Mouse (Mus musculus): ENCODE data around the gene Atxn1. TPM values are rescaled to one million over a fixed set of nuclear protein-coding genes. Genes with fewer than 3 reads are reported as not detected.

Atxn1 gene
- total and polyA plus RNA-seq, 3 experiments = 0.39 to 1.1 TPM; not detected in 1

DNA sequence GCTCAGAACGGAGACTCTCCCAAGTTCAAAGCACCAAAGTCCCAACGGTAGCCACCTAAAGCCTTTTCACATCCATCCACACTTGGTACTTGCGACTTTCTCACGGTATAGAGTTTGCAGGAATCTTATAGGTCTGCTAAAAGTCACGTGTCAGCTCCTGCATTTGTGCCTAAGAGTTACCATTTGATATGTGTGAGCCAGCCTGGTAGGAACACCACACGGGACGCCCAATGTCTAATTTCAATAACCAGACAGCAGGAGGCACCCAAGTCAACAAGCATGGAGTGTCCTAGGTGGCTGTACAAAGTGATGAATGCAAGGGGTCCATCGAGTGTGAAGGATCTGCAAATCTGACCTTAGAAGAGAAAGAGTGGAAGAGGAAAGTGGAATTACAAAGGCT lies 254.8 kb downstream of the Atxn1 start:
- TF ChIP-seq RAD21 (IDR thresholded peaks at IDR 0.05; ENCODE audit: low read depth, low read length) = 0 out of 2 replicates have a peak, but pooled peaks have one; percentile 1
- 0 out of 2 replicates have a peak, but pooled peaks have one; percentile 10 for TF ChIP-seq SMC3 (IDR thresholded peaks at IDR 0.05; ENCODE audit: low read depth, low read length)
- TF ChIP-seq MEF2A (IDR thresholded peaks at IDR 0.05; ENCODE audit: extremely low read depth, insufficient replicate concordance, low read depth, low read length, poor library complexity, severe bottlenecking) = no peak
- no peak for TF ChIP-seq UBTF (IDR thresholded peaks at IDR 0.05; ENCODE audit: borderline replicate concordance, insufficient read depth, low read depth, low read length)
- TF ChIP-seq E2F4 (IDR thresholded peaks at IDR 0.05; ENCODE audit: borderline replicate concordance, low read depth, low read length) = no peak
- no peak for TF ChIP-seq MYC (IDR thresholded peaks at IDR 0.05; ENCODE audit: low read depth, low read length)
- H3K27me3 ChIP-seq (ENCODE audit: control insufficient read depth in 1 of 2, insufficient read depth in 2 of 2, low read length in 2 of 2) = no peaks in the 10 kb centered on the region
- no peaks in the 10 kb centered on the region for H3K9me3 ChIP-seq (replicated peaks; ENCODE audit: insufficient read depth, low read length)
- no peaks in the 10 kb centered on the region for H3K79me2 ChIP-seq (ENCODE audit: control insufficient read depth, insufficient read depth, low read length, poor library complexity)
- no peak overlapping the region for H3K9ac ChIP-seq (ENCODE audit: control insufficient read depth, low read depth, low read length, poor library complexity, severe bottlenecking)
- no peaks in the 10 kb centered on the region for H3K36me3 ChIP-seq (ENCODE audit: control insufficient read depth in 1 of 2, insufficient read depth in 2 of 2, low read length in 2 of 2)
- no peaks in the 10 kb centered on the region for H3K4me1 ChIP-seq (ENCODE audit: control insufficient read depth in 1 of 2, insufficient read depth in 2 of 2, low read length in 2 of 2)
- no peak overlapping the region for H3K4me3 ChIP-seq (ENCODE audit: control insufficient read depth in 1 of 2, insufficient read depth in 1 of 2, low read depth in 2 of 2, low read length in 2 of 2)
- no peak overlapping the region for H3K27ac ChIP-seq (ENCODE audit: control insufficient read depth, low read depth, low read length)
- DNase-seq (ENCODE audit: low read depth, low spot score) = no peak

DNA sequence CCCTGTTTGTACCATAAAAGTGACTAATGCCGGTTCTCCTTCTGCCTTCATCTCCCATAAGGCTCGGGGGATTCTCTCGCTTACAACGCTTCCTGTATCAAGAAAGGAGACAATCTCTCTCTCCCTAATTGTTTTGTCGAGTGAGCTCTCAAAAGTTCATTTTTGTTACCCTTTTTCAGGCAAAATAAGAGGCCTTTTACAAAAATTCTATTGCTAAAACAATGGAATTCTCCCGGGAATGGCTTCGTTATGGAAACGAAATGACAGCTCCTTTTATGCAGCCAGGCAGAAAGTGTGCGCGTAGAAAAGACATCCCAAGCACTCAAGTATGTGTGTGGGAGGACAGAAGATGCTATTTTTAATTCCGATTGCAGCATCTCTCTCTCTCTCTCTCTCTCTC lies 255.4 kb downstream of the Atxn1 start:
- no peak for DNase-seq (ENCODE audit: low read depth, low spot score)
- no peaks in the 10 kb centered on the region for H3K36me3 ChIP-seq (ENCODE audit: control insufficient read depth in 1 of 2, insufficient read depth in 2 of 2, low read length in 2 of 2)

DNA sequence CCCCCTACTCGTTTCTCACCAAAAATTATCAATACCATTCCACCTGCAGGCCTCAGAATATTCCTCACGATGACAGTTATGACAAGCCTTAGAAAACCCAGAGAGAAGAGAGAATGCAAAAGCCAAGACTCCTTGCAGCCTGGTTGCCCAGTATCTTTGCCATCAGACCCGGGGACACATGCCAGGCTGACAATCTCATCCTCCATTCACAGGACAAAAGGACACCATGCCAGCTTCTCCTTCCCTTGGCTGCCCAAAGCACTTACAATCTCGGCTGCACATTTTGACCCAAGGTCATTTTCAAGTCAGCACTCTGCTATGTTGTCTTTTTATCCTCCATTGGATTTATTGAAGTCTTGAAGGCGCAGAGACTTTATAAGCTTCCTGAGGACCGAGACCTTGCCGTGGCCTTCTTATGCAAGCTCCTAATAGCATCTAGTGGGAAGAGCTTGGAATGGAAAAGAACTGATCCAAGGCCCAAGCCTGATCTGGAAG lies 263.5 kb downstream of the Atxn1 start:
- no peak for DNase-seq (ENCODE audit: low read depth, low spot score)
- H3K36me3 ChIP-seq (ENCODE audit: control insufficient read depth in 1 of 2, insufficient read depth in 2 of 2, low read length in 2 of 2) = no peaks in the 10 kb centered on the region
- H3K27ac ChIP-seq (ENCODE audit: control insufficient read depth, low read depth, low read length) = no peak overlapping the region
- TF ChIP-seq POLR2AphosphoS2 (IDR thresholded peaks at IDR 0.05; ENCODE audit: low read length) (no peak), ZC3H11A (IDR thresholded peaks at IDR 0.05; ENCODE audit: low read depth, low read length) (no peak), USF1 (IDR thresholded peaks at IDR 0.05; ENCODE audit: low read depth, low read length) (no peak), POLR2A (IDR thresholded peaks at IDR 0.05; ENCODE audit: control insufficient read depth in 1 of 2, insufficient read depth in 1 of 2, low read depth in 1 of 2, low read length in 2 of 2, poor library complexity in 1 of 2) (no peak), ETS1 (IDR thresholded peaks at IDR 0.05; ENCODE audit: low read depth, low read length) (no peak), TAL1 (IDR thresholded peaks at IDR 0.05; ENCODE audit: low read length) (no peak), MAFK (IDR thresholded peaks at IDR 0.05; ENCODE audit: borderline replicate concordance, low read depth, low read length) (no peak), MXI1 (IDR thresholded peaks at IDR 0.05; ENCODE audit: low read depth, low read length) (no peak), ZNF384 (IDR thresholded peaks at IDR 0.05; ENCODE audit: low read depth, low read length) (no peak), NELFE (IDR thresholded peaks at IDR 0.05; ENCODE audit: low read depth, low read length) (no peak), ELF1 (IDR thresholded peaks at IDR 0.05; ENCODE audit: low read depth, low read length) (no peak), RCOR1 (IDR thresholded peaks at IDR 0.05; ENCODE audit: low read depth, low read length) (no peak), EP300 (IDR thresholded peaks at IDR 0.05; ENCODE audit: low read depth in 1 of 2, low read length in 2 of 2) (no peak), MYC (IDR thresholded peaks at IDR 0.05; ENCODE audit: low read depth, low read length) (no peak), CTCF (IDR thresholded peaks at IDR 0.05 in 2 of 3, conservative IDR thresholded peaks at IDR 0.05 in 1 of 3; ENCODE audit: control insufficient read depth in 1 of 3, insufficient read depth in 1 of 3, low read depth in 2 of 3, low read length in 3 of 3, poor library complexity in 1 of 3, severe bottlenecking in 1 of 3) (no peak)

More for the DNA sequence above, 255.4 kb downstream of the Atxn1 start:
- H3K27ac ChIP-seq (ENCODE audit: control insufficient read depth, low read depth, low read length) = no peak overlapping the region
- H3K4me1 ChIP-seq (ENCODE audit: control insufficient read depth in 1 of 2, insufficient read depth in 2 of 2, low read length in 2 of 2) = no peaks in the 10 kb centered on the region
- H3K9me3 ChIP-seq (replicated peaks; ENCODE audit: insufficient read depth, low read length) = no peaks in the 10 kb centered on the region
- TF ChIP-seq RAD21 (IDR thresholded peaks at IDR 0.05; ENCODE audit: low read depth, low read length) (no peak), ELF1 (IDR thresholded peaks at IDR 0.05; ENCODE audit: low read depth, low read length) (no peak), MEF2A (IDR thresholded peaks at IDR 0.05; ENCODE audit: extremely low read depth, insufficient replicate concordance, low read depth, low read length, poor library complexity, severe bottlenecking) (no peak), MAZ (IDR thresholded peaks at IDR 0.05; ENCODE audit: low read depth, low read length) (no peak), MAX (IDR thresholded peaks at IDR 0.05; ENCODE audit: low read length) (no peak), CHD1 (IDR thresholded peaks at IDR 0.05; ENCODE audit: low read depth, low read length) (no peak), MAFK (IDR thresholded peaks at IDR 0.05; ENCODE audit: borderline replicate concordance, low read depth, low read length) (no peak), KAT2A (conservative IDR thresholded peaks at IDR 0.05; ENCODE audit: low read depth, low read length) (no peak), NRF1 (IDR thresholded peaks at IDR 0.05; ENCODE audit: insufficient read depth, low read depth, low read length, poor library complexity, severe bottlenecking) (no peak), ZKSCAN1 (IDR thresholded peaks at IDR 0.05; ENCODE audit: low read depth, low read length) (no peak), E2F4 (IDR thresholded peaks at IDR 0.05; ENCODE audit: borderline replicate concordance, low read depth, low read length) (no peak), UBTF (IDR thresholded peaks at IDR 0.05; ENCODE audit: borderline replicate concordance, insufficient read depth, low read depth, low read length) (no peak), ZNF384 (IDR thresholded peaks at IDR 0.05; ENCODE audit: low read depth, low read length) (no peak), TCF12 (IDR thresholded peaks at IDR 0.05; ENCODE audit: low read depth, low read length) (no peak), GATA1 (IDR thresholded peaks at IDR 0.05; ENCODE audit: low read depth, low read length) (no peak), USF2 (IDR thresholded peaks at IDR 0.05; ENCODE audit: borderline replicate concordance in 1 of 2, insufficient read depth in 1 of 2, low read depth in 1 of 2, low read length in 2 of 2) (no peak), USF1 (IDR thresholded peaks at IDR 0.05; ENCODE audit: low read depth, low read length) (no peak)
- no peaks in the 10 kb centered on the region for H3K79me2 ChIP-seq (ENCODE audit: control insufficient read depth, insufficient read depth, low read length, poor library complexity)
- no peaks in the 10 kb centered on the region for H3K27me3 ChIP-seq (ENCODE audit: control insufficient read depth in 1 of 2, insufficient read depth in 2 of 2, low read length in 2 of 2)
- no peak overlapping the region for H3K4me3 ChIP-seq (ENCODE audit: control insufficient read depth in 1 of 2, insufficient read depth in 1 of 2, low read depth in 2 of 2, low read length in 2 of 2)
- no peak overlapping the region for H3K9ac ChIP-seq (ENCODE audit: control insufficient read depth, low read depth, low read length, poor library complexity, severe bottlenecking)

More for the DNA sequence above, 263.5 kb downstream of the Atxn1 start:
- Histone ChIP-seq H3K27me3 (ENCODE audit: control insufficient read depth in 1 of 2, insufficient read depth in 2 of 2, low read length in 2 of 2) (no peaks in the 10 kb centered on the region), H3K9me3 (replicated peaks; ENCODE audit: insufficient read depth, low read length) (no peaks in the 10 kb centered on the region), H3K79me2 (ENCODE audit: control insufficient read depth, insufficient read depth, low read length, poor library complexity) (no peaks in the 10 kb centered on the region), H3K9ac (ENCODE audit: control insufficient read depth, low read depth, low read length, poor library complexity, severe bottlenecking) (no peak overlapping the region), H3K4me3 (ENCODE audit: control insufficient read depth in 1 of 2, insufficient read depth in 1 of 2, low read depth in 2 of 2, low read length in 2 of 2) (no peak overlapping the region), H3K4me1 (ENCODE audit: control insufficient read depth in 1 of 2, insufficient read depth in 2 of 2, low read length in 2 of 2) (no peaks in the 10 kb centered on the region)
